Mouse (Mus musculus): ENCODE measurements around the gene Cspg4. TPM values are rescaled to one million over a fixed set of nuclear protein-coding genes. Genes with fewer than 3 reads are reported as not detected.
"Not testable (repeated sequence)": the region's sequence is repeated elsewhere in the genome, so short reads cannot be mapped to it uniquely, and the experiment has no call there.

Gene Cspg4
- polyA plus RNA-seq, 1 experiment from 2014 or later: 32.5 TPM

GRCm38 (mm10) chr9:56927191-56928012 is 62.6 kb downstream of the Cspg4 start:
- under 1% methylated on average over 35 of the region's 35 CpGs for WGBS

GRCm38 (mm10) chr9:56928041-56928811 is 63.4 kb downstream of the Cspg4 start, which contains the start of gene Snx33:
Gene Snx33 (minus strand): TSS chr9:56928371.
- Histone ChIP-seq H3K9me3 (replicated peaks) (no peaks in the 10 kb centered on the region), H3K4me1 (replicated peaks) (peaks cover 42% of the 10 kb centered on the region), H3K36me3 (peaks cover 5% of the 10 kb centered on the region; the same call in 1 of the 2 replicates), H3K4me3 (peak within 1 kb of the TSS; percentile 63), H3K4me2 (peak within 1 kb of the TSS; percentile 80), H3K27ac (ENCODE audit: poor library complexity, severe bottlenecking) (peak within 1 kb of the TSS; percentile 93), H3K27me3 (replicated peaks) (no peaks in the 10 kb centered on the region), H3K9ac (peak within 1 kb of the TSS; percentile 85)
- ATAC-seq (ENCODE audit: insufficient number of reproducible peaks, low FRiP score): peak; percentile 79
- WGBS: under 1% methylated on average over 49 of the region's 50 CpGs

More at GRCm38 (mm10) chr9:56927191-56928012, 62.6 kb downstream of the Cspg4 start:
- Histone ChIP-seq H3K27me3 (replicated peaks) (no peaks in the 10 kb centered on the region), H3K27ac (ENCODE audit: poor library complexity, severe bottlenecking) (peak overlapping the region; percentile 93), H3K4me3 (peak overlapping the region; percentile 63), H3K4me1 (replicated peaks) (peaks cover 49% of the 10 kb centered on the region), H3K36me3 (peaks cover 11% of the 10 kb centered on the region), H3K9ac (peak overlapping the region; percentile 85), H3K9me3 (replicated peaks) (no peaks in the 10 kb centered on the region), H3K4me2 (peak overlapping the region; percentile 80)
- no peak for ATAC-seq (ENCODE audit: insufficient number of reproducible peaks, low FRiP score)

GRCm38 (mm10) chr9:56929496-56929895 is 64.7 kb downstream of the Cspg4 start:
- WGBS: 50% methylated on average over 4 of the region's 4 CpGs
- H3K9me3 ChIP-seq (replicated peaks): no peaks in the 10 kb centered on the region
- H3K36me3 ChIP-seq: peaks cover 5% of the 10 kb centered on the region; the same call in 1 of the 2 replicates
- H3K4me2 ChIP-seq: no peak overlapping the region
- no peaks in the 10 kb centered on the region for H3K27me3 ChIP-seq (replicated peaks)
- H3K4me3 ChIP-seq: no peak overlapping the region
- H3K9ac ChIP-seq: no peak overlapping the region
- ATAC-seq (ENCODE audit: insufficient number of reproducible peaks, low FRiP score): no peak
- no peak overlapping the region for H3K27ac ChIP-seq (ENCODE audit: poor library complexity, severe bottlenecking)
- H3K4me1 ChIP-seq (replicated peaks): peaks cover 30% of the 10 kb centered on the region

GRCm38 (mm10) chr9:56930556-56930955 is 65.7 kb downstream of the Cspg4 start:
- Histone ChIP-seq H3K9me3 (replicated peaks) (no peaks in the 10 kb centered on the region), H3K4me3 (no peak overlapping the region), H3K27ac (ENCODE audit: poor library complexity, severe bottlenecking) (no peak overlapping the region), H3K27me3 (replicated peaks) (no peaks in the 10 kb centered on the region), H3K4me1 (replicated peaks) (peaks cover 19% of the 10 kb centered on the region), H3K4me2 (no peak overlapping the region), H3K36me3 (peaks cover 5% of the 10 kb centered on the region; the same call in 1 of the 2 replicates), H3K9ac (no peak overlapping the region)
- ATAC-seq (ENCODE audit: insufficient number of reproducible peaks, low FRiP score): no peak
- 48% methylated on average over 1 of the region's 1 CpGs for WGBS

- no peak for ATAC-seq (ENCODE audit: insufficient number of reproducible peaks, low FRiP score)
- Histone ChIP-seq H3K27ac (ENCODE audit: poor library complexity, severe bottlenecking) (no peak overlapping the region), H3K9ac (peak overlapping the region; percentile 49), H3K9me3 (replicated peaks) (no peaks in the 10 kb centered on the region), H3K4me3 (peak overlapping the region; percentile 73), H3K4me2 (peak overlapping the region; percentile 81), H3K36me3 (no peaks in the 10 kb centered on the region), H3K27me3 (replicated peaks) (no peaks in the 10 kb centered on the region), H3K4me1 (replicated peaks) (peaks cover 17% of the 10 kb centered on the region)
- 15% methylated on average over 6 of the region's 6 CpGs for WGBS
These were observed 72.0 kb downstream of the Cspg4 start for GRCm38 (mm10) chr9:56936861-56937222.

GRCm38 (mm10) chr9:56937223-56938160 is 72.7 kb downstream of the Cspg4 start, which contains the start of gene Imp3:
Gene Imp3 (plus strand): TSS chr9:56937475.
- Histone ChIP-seq H3K9ac (peak within 1 kb of the TSS; percentile 83), H3K4me1 (replicated peaks) (peaks cover 17% of the 10 kb centered on the region), H3K36me3 (no peaks in the 10 kb centered on the region), H3K4me2 (peak within 1 kb of the TSS; percentile 81), H3K4me3 (peak within 1 kb of the TSS; percentile 73), H3K27ac (ENCODE audit: poor library complexity, severe bottlenecking) (peak within 1 kb of the TSS; percentile 79), H3K27me3 (replicated peaks) (no peaks in the 10 kb centered on the region), H3K9me3 (replicated peaks) (no peaks in the 10 kb centered on the region)
- peak; percentile 92 for ATAC-seq (ENCODE audit: insufficient number of reproducible peaks, low FRiP score)
- under 1% methylated on average over 70 of the region's 73 CpGs for WGBS

GRCm38 (mm10) chr9:56938374-56938773 is 73.5 kb downstream of the Cspg4 start:
- Histone ChIP-seq H3K9ac (peak overlapping the region; percentile 83), H3K4me3 (peak overlapping the region; percentile 73), H3K4me1 (replicated peaks) (peaks cover 17% of the 10 kb centered on the region), H3K9me3 (replicated peaks) (no peaks in the 10 kb centered on the region), H3K27ac (ENCODE audit: poor library complexity, severe bottlenecking) (peak overlapping the region; percentile 79), H3K36me3 (no peaks in the 10 kb centered on the region), H3K4me2 (peak overlapping the region; percentile 81), H3K27me3 (replicated peaks) (no peaks in the 10 kb centered on the region)
- under 1% methylated on average over 7 of the region's 7 CpGs for WGBS
- ATAC-seq (ENCODE audit: insufficient number of reproducible peaks, low FRiP score): no peak

GRCm38 (mm10) chr9:56947481-56947880 is 82.6 kb downstream of the Cspg4 start:
- H3K27ac ChIP-seq (ENCODE audit: poor library complexity, severe bottlenecking); H3K9me3 ChIP-seq (replicated peaks); ATAC-seq (ENCODE audit: insufficient number of reproducible peaks, low FRiP score); H3K4me3 ChIP-seq; H3K27me3 ChIP-seq (replicated peaks); H3K9ac ChIP-seq; H3K36me3 ChIP-seq; H3K4me2 ChIP-seq: not testable (repeated sequence)
- WGBS: 24% methylated on average over 3 of the region's 3 CpGs
- peaks cover 12% of the 10 kb centered on the region for H3K4me1 ChIP-seq (replicated peaks)

- not testable (repeated sequence) for H3K9me3 ChIP-seq (replicated peaks); H3K4me2 ChIP-seq; H3K9ac ChIP-seq; H3K27ac ChIP-seq (ENCODE audit: poor library complexity, severe bottlenecking); ATAC-seq (ENCODE audit: insufficient number of reproducible peaks, low FRiP score); H3K4me3 ChIP-seq; H3K27me3 ChIP-seq (replicated peaks); H3K36me3 ChIP-seq
- H3K4me1 ChIP-seq (replicated peaks): peaks cover 12% of the 10 kb centered on the region
- WGBS: 82% methylated on average over 5 of the region's 5 CpGs
These were observed 83.9 kb downstream of the Cspg4 start for GRCm38 (mm10) chr9:56948699-56949098.
